Mouse (Mus musculus) T-helper 17 cell (primary cell): ENCODE measurements at regions not wholly inside any gene's neighbourhood (a gene's known extent, or its start where the extent isn't known, plus 50 kb on each side); places are given as distances from the start of the nearest gene placed in this dataset.

Experiments
- in situ Hi-C, 2 experiments: fragments of 300-600 bp; cut with MboI, MseI; formaldehyde crosslinking; loops; 1 replicate in 1 of 2; 2 replicates in 1 of 2; pipeline ENCODE4 v1.15.1; 2025; ENCODE audit warnings: high pct_unique_total_duplicates in 2 of 2

GRCm38 (mm10) chr13:107407674-107408026 lies 385.7 kb upstream of the Kif2a start:
- in situ Hi-C loops = no loop called here

DNA sequence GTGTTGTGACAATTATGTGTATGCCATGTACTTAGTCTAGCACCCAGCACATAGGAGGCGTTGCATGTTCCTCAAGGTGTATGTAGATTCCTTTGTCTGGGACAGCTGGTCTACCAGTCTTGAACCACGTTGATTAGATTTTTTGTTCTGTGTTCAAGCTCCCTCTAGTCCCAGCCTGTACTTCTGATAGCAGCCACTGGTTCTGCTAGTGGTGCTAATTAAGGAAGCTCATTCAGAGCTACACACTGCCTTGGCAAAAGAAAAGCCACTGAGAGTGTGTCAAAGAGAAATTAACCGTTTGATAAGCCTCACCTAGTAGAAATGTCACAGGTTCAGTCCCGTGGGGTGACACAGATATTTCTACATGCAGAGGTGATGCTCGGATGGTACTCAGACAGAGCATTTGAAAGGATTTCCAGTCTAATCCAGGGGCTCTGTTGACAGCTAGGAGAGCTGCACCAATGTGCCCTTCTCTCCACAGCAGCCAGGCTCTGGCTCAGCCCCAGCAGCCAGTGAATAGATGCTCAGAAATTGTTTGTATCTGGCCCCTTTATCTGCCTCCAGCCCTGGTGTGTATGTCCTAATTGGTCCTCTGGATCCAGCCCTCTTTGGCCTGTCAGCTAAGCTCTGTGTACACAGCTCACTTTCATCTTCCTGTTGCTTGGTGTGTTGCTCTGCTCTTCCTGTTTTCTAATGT lies 385.2 kb upstream of the Kif2a start:
- in situ Hi-C loops = no loop called here

GRCm38 (mm10) chr13:107398621-107399363 lies 376.9 kb upstream of the Kif2a start:
- in situ Hi-C loops = no loop called here

GRCm38 (mm10) chr13:107396036-107396435 lies 374.1 kb upstream of the Kif2a start:
- in situ Hi-C loops = no loop called here

DNA sequence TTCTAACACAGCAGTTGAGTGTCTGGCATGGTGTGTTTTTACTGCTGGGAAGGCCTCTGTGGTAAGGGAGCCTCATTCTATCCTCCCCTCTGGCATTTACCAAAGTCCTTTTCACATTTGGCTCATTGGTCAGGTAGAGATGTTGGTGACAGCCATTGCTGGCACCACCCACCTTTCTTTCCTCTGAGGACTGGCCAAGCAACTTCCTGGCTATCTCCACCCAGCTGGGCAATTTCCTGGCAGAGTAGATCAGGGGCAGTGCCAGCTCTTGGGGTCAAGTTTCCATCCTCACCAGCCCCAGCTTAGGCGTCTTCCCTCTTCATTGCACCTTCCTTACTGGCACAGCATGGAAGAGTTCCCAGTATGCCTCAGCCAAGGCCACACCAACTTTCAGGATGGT lies 372.5 kb upstream of the Kif2a start:
- in situ Hi-C loops = no loop called here

GRCm38 (mm10) chr13:107389535-107390150 lies 367.7 kb upstream of the Kif2a start:
- in situ Hi-C loops = no loop called here

DNA sequence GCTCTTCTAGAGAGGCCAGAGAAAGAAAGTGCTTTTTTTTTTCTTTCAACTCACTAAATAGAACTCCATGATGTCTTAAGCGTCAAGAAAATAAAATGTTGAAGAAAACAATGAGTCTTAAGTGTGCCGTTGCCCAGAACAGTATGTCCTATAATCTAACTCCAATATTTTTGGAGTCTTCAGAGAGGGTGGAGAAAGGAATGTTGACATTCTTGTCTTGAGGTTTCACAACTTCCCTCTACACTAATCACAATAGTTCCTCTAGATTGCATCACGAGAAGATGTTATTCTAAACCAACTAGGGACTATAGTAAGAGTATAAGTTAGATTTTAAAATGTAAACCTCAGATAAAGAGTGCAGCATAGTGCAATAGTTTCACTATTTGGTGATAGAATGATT lies 367.1 kb upstream of the Kif2a start:
- in situ Hi-C loops = no loop called here

DNA sequence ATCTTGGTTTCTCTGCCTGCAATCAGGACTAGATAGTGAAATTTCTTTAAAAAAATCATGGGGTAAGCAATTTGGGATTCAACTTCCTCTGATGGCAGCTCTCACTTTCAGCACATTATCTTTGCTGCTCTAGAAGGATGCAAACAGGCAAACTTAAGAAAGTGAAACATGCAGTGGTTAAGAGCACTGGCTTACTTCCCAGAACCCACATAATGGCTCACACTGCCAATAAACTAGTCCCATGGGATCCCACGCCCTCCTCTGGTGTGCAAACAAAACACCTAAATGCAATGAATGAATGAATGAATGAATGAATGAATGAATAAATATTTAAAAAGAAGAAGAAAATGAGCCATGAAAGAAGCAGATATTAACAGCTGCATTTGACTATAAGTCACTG lies 356.1 kb upstream of the Kif2a start:
- in situ Hi-C loops = no loop called here

GRCm38 (mm10) chr13:107372666-107373065 lies 350.7 kb upstream of the Kif2a start:
- in situ Hi-C loops = no loop called here

GRCm38 (mm10) chr13:107371616-107372582 lies 350.0 kb upstream of the Kif2a start:
- in situ Hi-C loops = no loop called here

DNA sequence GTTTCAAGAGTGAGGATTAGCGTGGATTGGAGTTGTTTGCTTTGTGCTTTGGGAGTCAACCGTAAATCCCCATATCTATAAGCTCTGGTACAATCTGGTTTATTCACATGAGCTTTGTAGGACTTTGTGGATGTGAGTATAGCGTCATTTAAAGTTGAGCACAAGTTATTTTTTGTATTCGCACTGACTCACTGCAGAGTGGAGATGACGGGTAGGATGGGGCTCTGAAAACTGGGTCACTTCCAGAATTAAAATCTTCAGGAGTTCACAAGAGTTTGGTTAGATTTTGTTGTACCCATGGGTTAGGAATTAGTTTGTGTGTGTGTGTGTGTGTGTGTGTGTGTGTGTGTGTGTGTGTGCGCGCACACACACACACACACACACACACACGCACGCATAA lies 345.7 kb upstream of the Kif2a start:
- in situ Hi-C loops = no loop called here

DNA sequence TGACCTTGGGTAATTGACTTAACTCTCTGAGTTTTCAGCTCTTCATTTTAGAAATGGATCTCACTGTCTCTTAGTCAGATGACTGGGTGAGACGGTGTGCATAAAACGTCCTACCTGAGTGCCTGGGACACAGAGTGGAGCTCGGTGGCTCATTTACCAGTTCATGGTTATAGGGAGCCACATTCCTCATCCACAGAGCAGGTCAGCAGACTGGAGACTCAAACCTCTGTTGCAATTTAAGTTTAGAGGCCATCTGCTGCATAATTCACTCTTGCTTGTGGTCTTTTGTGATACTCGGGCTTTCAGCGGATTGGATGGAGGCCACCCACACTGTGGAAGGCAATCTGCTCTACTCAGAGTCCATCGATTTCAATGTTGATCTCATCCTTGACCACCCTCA lies 343.8 kb upstream of the Kif2a start:
- in situ Hi-C loops = no loop called here

DNA sequence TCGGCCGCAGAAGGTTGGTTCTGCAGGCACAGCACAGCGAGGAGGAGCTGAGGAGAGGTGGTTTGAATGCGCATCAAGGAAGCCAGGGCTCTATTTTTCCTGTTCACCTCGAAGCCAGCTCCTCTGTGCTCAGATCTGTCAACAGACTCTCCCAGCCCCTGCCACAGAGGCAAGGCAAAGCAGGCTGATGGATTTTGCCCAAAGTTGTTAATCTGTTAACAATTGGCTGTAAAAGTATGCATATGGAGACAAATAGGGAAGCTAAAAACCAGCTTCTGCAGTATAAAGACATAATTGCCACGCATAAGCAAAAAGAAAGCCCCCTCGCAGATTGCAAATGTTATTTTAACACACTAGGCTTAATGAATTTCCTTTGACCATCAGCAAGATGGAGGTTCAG lies 343.3 kb upstream of the Kif2a start:
- in situ Hi-C loops = no loop called here

GRCm38 (mm10) chr13:107362806-107363687 lies 341.1 kb upstream of the Kif2a start:
- in situ Hi-C loops = no loop called here

GRCm38 (mm10) chr13:107340802-107341364 lies 319.0 kb upstream of the Kif2a start:
- in situ Hi-C loops = no loop called here

GRCm38 (mm10) chr13:107338111-107338510 lies 316.2 kb upstream of the Kif2a start:
- in situ Hi-C loops = no loop called here

- in situ Hi-C loops = no loop called here
Measured at GRCm38 (mm10) chr13:107337111-107337510, 315.2 kb upstream of the Kif2a start.

- in situ Hi-C loops = no loop called here
Measured at GRCm38 (mm10) chr13:107329348-107329747, 307.4 kb upstream of the Kif2a start.

- in situ Hi-C loops = no loop called here
Measured at GRCm38 (mm10) chr13:107325707-107326495, 304.0 kb upstream of the Kif2a start.

DNA sequence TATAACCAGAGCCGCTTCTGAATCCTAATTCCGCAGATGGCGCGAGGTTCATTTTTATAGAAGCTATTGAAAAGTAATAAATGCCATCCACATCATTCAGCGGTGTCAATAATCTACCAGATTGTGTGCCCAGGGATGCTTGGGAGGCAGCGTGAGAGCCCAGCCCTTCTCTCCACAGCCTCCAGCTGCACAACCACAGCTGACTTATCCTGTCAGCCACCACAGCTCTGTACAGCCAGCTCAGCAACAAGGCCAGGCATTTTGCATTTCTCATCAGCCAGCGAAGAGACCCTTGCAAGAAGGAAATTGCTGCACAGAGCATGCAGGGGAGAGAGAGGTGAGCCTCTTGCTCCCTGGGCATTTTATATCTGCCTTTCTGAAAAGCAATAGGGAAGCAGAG lies 292.8 kb upstream of the Kif2a start:
- in situ Hi-C loops = no loop called here
